Mouse (Mus musculus) heart, embryonic 10.5 days (tissue): ENCODE results near the gene Zswim3. TPM values are rescaled to one million over a fixed set of nuclear protein-coding genes. Genes with fewer than 3 reads are reported as not detected.

Experiments
- DNase-seq: peaks from one replicate; pipeline ENCODE4 v3.0.0-alpha.2; 2017; ENCODE audit warnings: low spot score
- H3K27ac ChIP-seq: fragments of 300-500 bp; sonication (generic); 2 replicates; pipeline ENCODE4 v1.5.1; 2016; ENCODE audit warnings: mild to moderate bottlenecking
- H3K27me3 ChIP-seq: fragments of 300-500 bp; sonication (generic); 2 replicates; pipeline ENCODE4 v1.6.1; 2016; ENCODE audit warnings: mild to moderate bottlenecking; ENCODE audit not compliant: poor library complexity, insufficient read depth, severe bottlenecking
- H3K36me3 ChIP-seq: fragments of 300-500 bp; sonication (generic); 2 replicates; pipeline ENCODE4 v1.6.1; 2016; ENCODE audit warnings: mild to moderate bottlenecking, moderate library complexity
- H3K4me1 ChIP-seq: fragments of 300-500 bp; sonication (generic); 2 replicates; pipeline ENCODE4 v1.6.1; 2016; ENCODE audit warnings: mild to moderate bottlenecking
- H3K4me3 ChIP-seq: fragments of 300-500 bp; sonication (generic); 2 replicates; pipeline ENCODE4 v1.5.1; 2016; ENCODE audit warnings: mild to moderate bottlenecking, moderate library complexity
- H3K9me3 ChIP-seq: fragments of 300-500 bp; sonication (generic); 2 replicates; pipeline ENCODE4 v1.6.1; 2016; ENCODE audit warnings: mild to moderate bottlenecking, moderate library complexity
- WGBS: fragments of 180-500 bp; shearing (Covaris S2); methylation state at CpG from one replicate; pipeline ENCODE4 v1.1.7; 2016; 5-methylcytosine and 5-hydroxymethylcytosine counted together
- polyA plus RNA-seq: library from polyadenylated mRNA; unstranded; fragments of >200 nt; fragmentation: Nextera tagmentation; extraction: Ambion mirVana; gene quantifications from 2 replicates; pipeline ENCODE4 v1.2.1, GENCODE M21; 2016

The Zswim3 gene
- polyA plus RNA-seq, 1 experiment from 2014 or later, result 9.7 TPM

- Histone ChIP-seq H3K4me3 (peak overlapping the region; percentile 89), H3K27ac (peak overlapping the region; percentile 94; the same call in 1 of the 2 replicates), H3K36me3 (peaks cover 45% of the 10 kb centered on the region), H3K4me1 (peaks cover 22% of the 10 kb centered on the region), H3K9me3 (no peaks in the 10 kb centered on the region), H3K27me3 (no peaks in the 10 kb centered on the region)
- DNase-seq, result no peak
- WGBS, result 90% methylated on average over 16 of the region's 16 CpGs
Measured at GRCm38 (mm10) chr2:164803201-164803920, 1.5 kb upstream of the Zswim3 start.

GRCm38 (mm10) chr2:164803921-164804313 lies 981 bp upstream of the Zswim3 start:
- Histone ChIP-seq H3K9me3 (no peaks in the 10 kb centered on the region), H3K27ac (peak overlapping the region; percentile 94)
- 56% methylated on average over 1 of the region's 1 CpGs for WGBS

DNA sequence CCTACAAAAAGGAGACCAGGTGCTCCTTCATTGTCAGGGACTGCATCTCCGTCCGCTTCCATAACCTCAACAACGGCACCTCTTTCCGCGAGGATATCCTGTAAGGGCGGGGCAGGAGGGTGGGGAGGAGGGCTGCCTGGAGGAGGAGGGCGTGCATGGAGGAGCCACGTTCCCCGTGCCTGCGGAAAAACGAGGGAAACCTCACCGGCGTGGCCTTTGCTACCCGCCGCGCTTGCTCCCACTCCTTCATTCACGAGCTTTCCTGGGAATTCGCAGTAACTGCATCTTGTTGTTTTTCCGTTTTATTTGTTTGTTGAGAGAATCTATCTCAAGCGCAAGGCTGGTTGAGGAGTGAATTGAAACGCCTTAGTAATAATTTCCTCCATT lies 427 bp downstream of the Zswim3 start:
- H3K9me3 ChIP-seq, result no peaks in the 10 kb centered on the region
- peak overlapping the region; percentile 89 for H3K4me3 ChIP-seq
- WGBS, result 1% methylated on average over 21 of the region's 21 CpGs
- H3K4me1 ChIP-seq, result peaks cover 22% of the 10 kb centered on the region
- peak overlapping the region; percentile 94 for H3K27ac ChIP-seq
- H3K36me3 ChIP-seq, result peaks cover 37% of the 10 kb centered on the region
- no peak for DNase-seq
- H3K27me3 ChIP-seq, result no peaks in the 10 kb centered on the region

More at GRCm38 (mm10) chr2:164803921-164804313, 981 bp upstream of the Zswim3 start:
- Histone ChIP-seq H3K4me3 (peak overlapping the region; percentile 89), H3K4me1 (peaks cover 22% of the 10 kb centered on the region), H3K36me3 (peaks cover 46% of the 10 kb centered on the region), H3K27me3 (no peaks in the 10 kb centered on the region)
- DNase-seq, result no peak

- peaks cover 22% of the 10 kb centered on the region for H3K4me1 ChIP-seq
- no peaks in the 10 kb centered on the region for H3K27me3 ChIP-seq
- H3K36me3 ChIP-seq, result peaks cover 25% of the 10 kb centered on the region
- WGBS, result 74% methylated on average over 7 of the region's 7 CpGs
- H3K9me3 ChIP-seq, result no peaks in the 10 kb centered on the region
- H3K4me3 ChIP-seq, result no peak overlapping the region
- H3K27ac ChIP-seq, result no peak overlapping the region
- DNase-seq, result no peak
Measured at GRCm38 (mm10) chr2:164806614-164807013, 1.7 kb downstream of the Zswim3 start.

- no peaks in the 10 kb centered on the region for H3K9me3 ChIP-seq
- DNase-seq, result no peak
- H3K4me1 ChIP-seq, result peaks cover 21% of the 10 kb centered on the region
- no peak overlapping the region for H3K4me3 ChIP-seq
- no peaks in the 10 kb centered on the region for H3K27me3 ChIP-seq
- no peak overlapping the region for H3K27ac ChIP-seq
- H3K36me3 ChIP-seq, result peaks cover 16% of the 10 kb centered on the region
- WGBS, result 73% methylated on average over 2 of the region's 2 CpGs
Measured at GRCm38 (mm10) chr2:164813557-164813956, 8.7 kb downstream of the Zswim3 start.

DNA sequence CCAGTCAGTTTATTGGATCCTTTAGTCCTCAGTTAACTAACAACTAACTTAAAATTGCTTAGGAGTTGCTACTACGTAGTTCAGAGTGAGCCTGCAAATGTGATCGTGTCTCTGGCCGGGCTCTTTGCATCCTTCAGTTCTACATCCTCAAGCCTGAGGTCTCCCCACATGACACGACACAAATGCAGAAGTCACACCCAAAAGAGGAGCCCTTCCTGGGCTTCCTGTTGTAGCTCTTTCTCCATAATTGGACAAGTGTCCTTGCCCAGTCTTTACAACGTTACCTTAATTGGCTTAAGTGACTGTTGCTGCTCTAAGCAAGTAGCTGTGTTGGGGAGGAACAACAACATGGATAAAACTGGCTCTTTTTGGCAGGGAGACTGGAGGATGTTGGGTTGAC lies 10.4 kb downstream of the Zswim3 start:
- WGBS, result 73% methylated on average over 5 of the region's 5 CpGs
- Histone ChIP-seq H3K4me3 (no peak overlapping the region), H3K36me3 (peaks cover 16% of the 10 kb centered on the region), H3K27me3 (no peaks in the 10 kb centered on the region), H3K27ac (peak overlapping the region; percentile 29; the same call in 1 of the 2 replicates), H3K4me1 (peaks cover 21% of the 10 kb centered on the region), H3K9me3 (no peaks in the 10 kb centered on the region)
- DNase-seq, result no peak

DNA sequence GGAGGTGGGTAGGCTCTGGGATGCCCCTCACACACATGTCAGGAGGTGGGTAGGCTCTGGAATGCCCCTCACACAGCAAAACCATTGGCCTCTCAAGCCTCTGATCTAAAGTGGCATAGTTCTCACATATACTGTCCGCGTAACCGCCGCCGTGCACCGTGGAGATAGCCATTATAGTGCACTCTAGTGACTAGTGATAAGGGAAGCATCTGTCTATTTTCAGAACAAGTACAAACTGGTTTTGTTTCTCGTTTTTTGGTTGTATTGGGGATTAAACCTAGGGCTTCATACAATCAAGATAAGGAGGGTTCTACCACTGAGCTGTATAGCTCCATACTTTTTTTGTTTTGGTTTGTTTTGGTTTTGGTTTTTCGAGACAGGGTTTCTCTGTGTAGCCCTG lies 10.9 kb downstream of the Zswim3 start:
- Histone ChIP-seq H3K4me1 (peaks cover 21% of the 10 kb centered on the region), H3K4me3 (no peak overlapping the region), H3K9me3 (no peaks in the 10 kb centered on the region), H3K27ac (peak overlapping the region; percentile 29; the same call in 1 of the 2 replicates), H3K27me3 (no peaks in the 10 kb centered on the region), H3K36me3 (peaks cover 21% of the 10 kb centered on the region)
- no peak for DNase-seq
- WGBS, result 69% methylated on average over 8 of the region's 8 CpGs

GRCm38 (mm10) chr2:164817206-164817605 lies 12.3 kb downstream of the Zswim3 start:
- H3K9me3 ChIP-seq, result no peaks in the 10 kb centered on the region
- H3K27ac ChIP-seq, result peak overlapping the region; percentile 52
- 67% methylated on average over 6 of the region's 6 CpGs for WGBS
- no peak overlapping the region for H3K4me3 ChIP-seq
- DNase-seq, result no peak
- H3K36me3 ChIP-seq, result peaks cover 28% of the 10 kb centered on the region
- no peaks in the 10 kb centered on the region for H3K27me3 ChIP-seq
- peaks cover 22% of the 10 kb centered on the region for H3K4me1 ChIP-seq

- WGBS, result 60% methylated on average over 5 of the region's 5 CpGs
- H3K36me3 ChIP-seq, result peaks cover 28% of the 10 kb centered on the region
- H3K9me3 ChIP-seq, result no peaks in the 10 kb centered on the region
- DNase-seq, result no peak
- no peak overlapping the region for H3K4me3 ChIP-seq
- peaks cover 27% of the 10 kb centered on the region for H3K4me1 ChIP-seq
- H3K27ac ChIP-seq, result peak overlapping the region; percentile 52
- H3K27me3 ChIP-seq, result no peaks in the 10 kb centered on the region
Measured at GRCm38 (mm10) chr2:164817703-164818102, 12.8 kb downstream of the Zswim3 start.

DNA sequence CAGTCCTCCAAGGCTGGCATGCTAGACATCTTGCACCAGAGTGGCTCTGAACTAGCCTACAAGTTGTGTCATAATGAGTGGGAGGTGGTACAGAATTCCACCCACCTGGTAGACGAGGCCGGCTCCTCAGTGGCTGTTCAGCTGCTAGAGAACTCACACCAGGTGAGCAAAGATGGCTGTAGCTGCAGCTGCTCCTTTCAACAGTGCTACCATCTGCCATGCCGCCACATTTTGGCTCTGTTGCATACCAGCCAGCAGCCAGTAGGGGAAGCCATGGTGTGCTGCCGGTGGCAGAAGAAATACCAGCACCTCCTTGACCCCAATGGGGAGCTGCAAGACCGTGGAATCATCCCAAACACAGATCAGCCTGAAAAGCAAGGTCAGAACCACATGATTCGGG lies 16.2 kb downstream of the Zswim3 start:
- Histone ChIP-seq H3K27me3 (no peaks in the 10 kb centered on the region), H3K36me3 (peaks cover 35% of the 10 kb centered on the region), H3K4me1 (peaks cover 22% of the 10 kb centered on the region), H3K4me3 (no peak overlapping the region), H3K9me3 (no peaks in the 10 kb centered on the region), H3K27ac (no peak overlapping the region)
- 84% methylated on average over 6 of the region's 6 CpGs for WGBS
- DNase-seq, result no peak

- peak within 1 kb of the TSS; percentile 90 for H3K27ac ChIP-seq
- peaks cover 51% of the 10 kb centered on the region for H3K36me3 ChIP-seq
- no peaks in the 10 kb centered on the region for H3K27me3 ChIP-seq
- peak within 1 kb of the TSS; percentile 87 for H3K4me3 ChIP-seq
- 1% methylated on average over 32 of the region's 32 CpGs for WGBS
- H3K4me1 ChIP-seq, result peaks cover 12% of the 10 kb centered on the region
- no peaks in the 10 kb centered on the region for H3K9me3 ChIP-seq
- DNase-seq, result peak; percentile 100
Measured at GRCm38 (mm10) chr2:164822636-164823165, 17.8 kb downstream of the Zswim3 start, which contains the start of gene Zswim1. Zswim1 (plus strand) TSS chr2:164822686.

DNA sequence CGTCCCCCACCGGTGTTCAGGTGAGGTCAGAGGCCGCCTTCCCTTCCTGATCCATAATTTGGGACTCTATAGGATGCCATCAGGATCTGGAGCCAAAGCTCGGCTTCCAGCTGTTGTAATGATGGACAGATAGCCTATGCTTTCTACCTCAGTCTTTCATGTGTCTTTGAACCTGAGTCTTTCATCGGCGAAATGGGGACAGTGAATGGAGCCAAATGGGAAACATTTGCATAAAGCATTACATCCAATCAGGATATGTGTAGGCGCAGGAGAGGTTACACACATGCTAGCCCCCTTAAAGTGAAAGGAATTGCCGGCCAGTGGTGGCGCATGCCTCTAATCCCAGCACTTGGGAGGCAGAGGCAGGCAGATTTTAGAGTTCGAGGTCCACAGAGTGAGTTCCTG lies 18.3 kb downstream of the Zswim3 start:
- Histone ChIP-seq H3K4me3 (peak overlapping the region; percentile 87), H3K9me3 (no peaks in the 10 kb centered on the region), H3K36me3 (peaks cover 56% of the 10 kb centered on the region), H3K4me1 (peaks cover 10% of the 10 kb centered on the region; the same call in 1 of the 2 replicates), H3K27me3 (no peaks in the 10 kb centered on the region), H3K27ac (peak overlapping the region; percentile 90)
- DNase-seq, result peak; percentile 80
- 2% methylated on average over 10 of the region's 10 CpGs for WGBS

GRCm38 (mm10) chr2:164823969-164824368 lies 19.1 kb downstream of the Zswim3 start:
- H3K27ac ChIP-seq, result no peak overlapping the region
- whole genome bisulfite sequencing, result 88% methylated on average over 4 of the region's 4 CpGs

More at GRCm38 (mm10) chr2:164823969-164824368, 19.1 kb downstream of the Zswim3 start:
- Histone ChIP-seq H3K4me1 (peaks cover 10% of the 10 kb centered on the region; the same call in 1 of the 2 replicates), H3K9me3 (no peaks in the 10 kb centered on the region), H3K36me3 (peaks cover 63% of the 10 kb centered on the region), H3K27me3 (no peaks in the 10 kb centered on the region), H3K4me3 (no peak overlapping the region)
- DNase-seq, result no peak
